Mouse (Mus musculus) kidney, postnatal 36 days (tissue): Measurements from ENCODE around the gene Fam221b.
A peak's percentile ranks its signal among the peaks of the same experiment; 100 is the strongest.

Experiments
- DNase-seq, 2 experiments: peaks; one replicate each; pipeline ENCODE4 v3.0.0; 2021 to 2022; ENCODE audit warnings: mixed read lengths in 2 of 2

Gene Fam221b

DNA sequence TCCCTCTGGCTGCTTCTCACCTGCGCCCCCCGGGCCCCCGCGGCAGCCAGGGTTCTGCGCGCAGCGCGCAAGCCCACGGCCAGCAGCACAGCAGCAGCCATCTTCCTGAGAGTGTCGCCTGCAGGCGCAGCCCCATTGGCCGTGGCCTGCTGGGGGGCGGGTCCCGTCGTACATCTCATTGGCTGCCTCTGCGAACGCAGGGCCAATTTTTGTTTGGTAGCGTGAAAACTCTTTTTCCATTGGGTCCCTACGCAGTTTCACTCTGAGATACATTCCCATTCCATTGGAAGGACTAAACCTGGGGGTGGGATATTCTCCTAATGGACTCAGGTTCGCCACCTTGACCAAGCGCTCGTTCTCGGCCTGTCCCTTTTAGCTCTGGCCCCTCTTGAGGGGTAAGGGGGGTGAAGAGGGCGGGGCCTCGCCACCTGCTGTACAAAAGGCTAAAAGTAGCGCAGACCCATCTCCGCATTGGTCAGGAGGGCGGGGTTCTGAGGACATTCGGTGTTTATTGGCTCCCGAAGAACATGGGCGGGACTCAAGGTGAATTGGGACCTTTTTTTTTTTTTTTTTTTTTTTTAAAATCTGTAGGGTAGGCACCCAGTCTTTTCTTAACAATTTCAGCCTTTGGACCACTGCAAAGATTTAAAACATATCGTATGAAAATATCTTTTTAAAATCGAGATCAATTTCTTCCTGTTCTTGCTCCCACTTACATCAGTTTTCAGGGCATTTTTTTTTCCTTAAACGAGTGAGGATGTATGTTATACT, 12.4 kb downstream of the Fam221b start, which contains the start of gene Hint2:
Gene Hint2, minus strand, starts transcription at position 128 of the 771 bp plus-strand sequence.
- DNase-seq = peak; percentile 96 to 99

DNA sequence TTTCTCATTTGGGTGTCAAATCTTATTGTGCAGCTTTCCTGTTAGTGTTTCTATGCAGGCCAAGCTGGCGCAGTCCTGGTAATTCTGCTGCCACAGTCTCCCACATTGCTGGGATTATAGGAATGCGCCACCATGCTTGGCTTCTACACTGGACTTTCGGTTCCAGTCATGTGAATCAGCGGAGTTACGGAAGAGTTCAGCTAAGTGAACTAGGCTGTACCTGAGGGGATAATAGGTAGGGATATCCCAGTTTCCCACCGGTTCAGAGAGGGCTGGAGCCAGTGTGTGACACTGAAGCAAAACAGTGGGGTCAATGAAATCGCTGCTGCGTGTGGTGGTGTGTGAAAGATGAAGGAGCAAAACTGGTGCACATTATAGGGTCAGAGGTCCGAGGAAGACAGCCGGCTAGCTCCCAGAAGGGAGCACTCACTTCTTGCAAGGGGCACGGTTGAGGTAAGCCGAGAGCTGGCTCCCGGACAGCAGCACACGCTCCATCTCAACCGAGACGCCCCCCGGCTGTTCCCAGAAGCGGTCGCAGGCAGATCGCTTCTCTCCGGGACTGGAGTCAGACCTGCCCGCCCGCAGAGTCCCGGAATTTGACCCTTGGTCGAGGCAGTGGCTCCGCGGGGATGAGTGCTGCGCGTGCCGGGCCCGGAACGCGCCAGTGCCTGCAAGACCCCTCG, 13.1 kb downstream of the Fam221b start:
- DNase-seq = peak; percentile 62 to 71

DNA sequence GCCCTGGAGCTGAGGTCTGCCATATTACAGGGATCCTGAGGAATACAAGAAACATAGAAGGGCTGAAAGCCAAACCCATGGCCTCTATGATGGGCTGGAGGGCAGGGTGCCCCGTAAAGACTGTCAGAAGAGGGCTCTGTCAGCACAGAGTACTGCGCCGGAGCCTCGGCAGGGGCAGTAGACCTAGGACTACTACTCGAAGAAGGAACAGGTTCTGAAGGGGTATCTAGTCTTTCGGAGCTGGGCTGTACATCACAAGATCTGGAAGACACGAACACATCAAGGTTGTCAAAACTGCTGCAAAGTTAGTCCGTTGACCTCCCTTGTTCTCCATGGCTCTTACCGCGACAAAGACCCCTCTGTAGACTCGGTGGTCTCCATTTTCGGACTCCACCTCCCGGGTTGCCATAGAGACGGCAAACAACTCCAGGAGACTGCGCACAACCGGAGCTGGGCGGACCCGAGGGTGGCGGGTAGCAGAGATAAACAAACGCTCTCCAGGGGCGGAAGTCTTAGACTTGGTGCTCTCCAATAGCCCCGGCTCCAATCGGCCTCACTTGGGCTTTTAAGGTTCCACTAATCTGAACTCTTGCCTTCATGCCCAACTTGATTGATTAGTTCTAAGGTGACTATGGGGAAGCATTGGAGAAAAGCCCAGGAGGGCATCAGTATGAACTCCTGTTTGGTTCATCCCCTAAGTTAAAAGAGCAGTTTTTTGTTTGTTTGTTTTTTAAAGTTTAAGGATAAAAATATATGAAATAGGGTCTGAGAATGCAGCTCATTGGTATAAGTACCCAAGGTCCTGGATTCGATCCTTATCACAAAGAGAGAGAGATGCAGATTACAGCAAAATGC, 15.6 kb downstream of the Fam221b start, which contains the start of gene Spag8:
Gene Spag8, minus strand, starts transcription at position 434 of the 855 bp plus-strand sequence.
- DNase-seq = peak in 1 of 2 experiments; percentile 65

DNA sequence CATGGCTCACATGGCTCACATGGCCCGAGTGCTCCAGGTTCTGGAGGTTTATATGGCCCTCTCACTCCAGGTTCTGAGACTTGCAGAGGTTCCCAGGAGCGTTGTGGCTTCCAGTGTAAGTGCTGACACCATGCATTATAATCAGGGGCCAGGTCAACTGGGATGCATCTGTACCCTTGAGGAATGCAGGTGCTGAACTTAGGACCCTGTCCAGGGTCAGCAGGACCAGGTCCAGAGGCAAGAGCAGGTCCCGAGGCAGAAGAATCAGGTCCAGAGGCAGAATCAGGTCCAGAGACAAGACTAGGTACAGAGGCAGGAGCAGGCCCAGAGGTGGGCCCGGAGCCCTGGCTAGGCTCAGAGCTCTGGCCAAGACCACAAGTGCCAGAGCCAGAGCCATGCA, 16.2 kb downstream of the Fam221b start:
- DNase-seq = peak; percentile 71 to 81

DNA sequence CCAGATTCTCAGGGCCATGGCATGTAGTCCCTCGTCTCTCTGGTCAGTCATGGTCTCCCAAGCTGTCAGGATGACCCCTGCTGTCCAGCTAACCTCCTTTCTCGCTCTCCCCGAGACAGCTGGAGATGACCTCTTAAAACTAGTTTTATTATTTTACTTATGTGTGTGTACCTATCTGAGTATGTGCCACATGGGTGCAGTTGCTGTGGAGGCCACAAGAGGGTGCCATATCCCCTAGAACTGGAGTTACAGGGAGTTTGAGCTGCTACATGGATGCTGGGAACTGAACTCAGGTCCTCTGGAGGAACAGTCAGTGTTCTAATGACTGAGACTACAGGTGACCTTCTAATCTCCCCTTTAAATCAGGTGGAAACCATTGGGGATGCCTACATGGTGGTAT, 19.2 kb downstream of the Fam221b start:
- DNase-seq = no peak

DNA sequence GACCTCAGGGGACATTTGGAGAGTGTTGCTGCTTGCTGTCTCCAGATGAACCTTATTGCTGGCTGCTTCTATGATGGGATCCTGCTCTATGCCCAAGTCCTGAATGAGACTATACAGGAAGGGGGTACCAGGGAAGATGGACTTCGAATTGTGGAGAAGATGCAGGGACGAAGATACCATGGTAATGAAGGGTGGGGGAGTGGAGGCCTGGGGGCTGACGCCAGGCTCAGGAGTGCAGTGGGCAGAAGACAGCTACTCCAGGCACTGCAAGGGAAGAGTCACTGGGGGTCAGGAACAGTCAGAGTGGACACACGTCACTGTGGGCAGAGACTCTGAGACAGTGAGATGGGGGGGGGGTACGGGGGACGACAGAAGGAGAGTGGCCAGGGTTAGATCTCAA, 28.5 kb downstream of the Fam221b start:
- no peak for DNase-seq

DNA sequence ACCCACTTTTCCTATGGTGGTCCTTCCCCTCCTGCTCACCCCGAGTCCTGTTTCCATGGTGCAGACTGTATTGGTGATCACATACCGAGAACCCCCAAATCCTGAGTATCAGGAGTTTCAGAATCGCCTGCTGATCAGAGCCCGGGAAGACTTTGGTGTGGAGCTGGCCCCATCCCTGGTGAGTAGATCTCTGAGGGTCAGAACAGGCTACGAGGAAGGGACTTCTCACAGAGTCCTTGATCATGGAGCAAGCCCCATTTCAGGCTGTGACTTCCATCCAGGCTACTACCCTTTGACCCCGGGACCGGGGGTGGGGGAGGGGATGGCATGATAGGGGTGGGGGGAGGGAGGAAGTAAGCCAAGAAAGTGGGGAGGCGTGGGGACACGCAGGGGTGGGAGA, 28.9 kb downstream of the Fam221b start:
- no peak for DNase-seq

DNA sequence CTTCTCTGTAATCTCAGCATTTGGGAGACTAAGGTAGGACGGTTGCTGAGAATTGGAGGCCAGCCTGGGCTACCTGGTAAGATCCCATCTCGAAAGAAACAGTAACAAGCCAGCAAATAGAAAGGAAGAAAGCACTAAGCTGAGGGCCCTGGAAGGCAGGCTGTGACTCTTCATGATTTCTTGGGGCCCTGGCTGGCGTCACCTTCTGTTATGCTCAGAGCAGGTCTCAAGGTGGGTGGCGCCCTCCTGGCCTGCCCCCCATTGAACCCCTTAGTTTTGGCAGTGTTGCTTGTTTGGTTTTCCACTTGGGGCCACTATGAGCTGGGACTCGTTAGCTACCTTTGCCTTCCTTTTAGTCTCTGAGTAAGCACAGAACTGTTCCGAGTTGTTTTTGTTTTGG, 32.2 kb downstream of the Fam221b start:
- DNase-seq = no peak

DNA sequence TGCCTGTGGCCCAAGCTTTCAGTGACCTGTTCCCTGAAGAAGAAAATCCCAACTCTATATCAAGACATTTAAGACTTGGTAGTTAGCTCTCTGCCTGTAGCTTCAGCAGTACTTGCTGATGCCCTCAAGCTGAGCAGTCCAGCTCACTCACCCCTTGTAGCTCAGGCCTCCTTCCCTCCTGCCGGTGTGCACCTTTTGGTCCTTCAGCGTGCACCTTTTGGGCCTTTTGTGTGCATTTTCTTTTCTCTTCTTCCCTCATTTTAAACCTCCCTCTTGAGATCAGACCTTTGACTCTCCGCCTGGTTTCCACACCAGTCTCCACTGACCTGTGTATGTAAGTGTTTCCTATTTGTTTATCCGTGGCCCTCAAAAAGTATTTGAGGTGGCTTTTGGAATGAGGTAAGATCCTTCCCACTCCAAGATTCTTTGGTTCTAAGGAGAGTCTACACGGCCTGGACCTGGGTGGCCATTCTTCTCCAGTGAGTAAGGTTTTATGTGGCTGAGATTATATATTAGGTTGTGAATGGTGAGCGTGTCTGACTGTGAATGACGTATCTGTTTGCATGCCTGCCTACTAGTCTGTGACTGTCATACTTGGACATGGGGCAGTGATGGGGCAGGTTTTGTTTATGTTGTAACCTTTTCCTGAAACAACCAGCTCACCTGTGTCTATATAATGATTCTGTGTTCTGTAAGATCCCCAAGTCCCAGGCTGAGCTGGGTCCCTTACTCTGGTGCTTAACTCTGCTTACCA, 34.1 kb downstream of the Fam221b start:
- no peak for DNase-seq

DNA sequence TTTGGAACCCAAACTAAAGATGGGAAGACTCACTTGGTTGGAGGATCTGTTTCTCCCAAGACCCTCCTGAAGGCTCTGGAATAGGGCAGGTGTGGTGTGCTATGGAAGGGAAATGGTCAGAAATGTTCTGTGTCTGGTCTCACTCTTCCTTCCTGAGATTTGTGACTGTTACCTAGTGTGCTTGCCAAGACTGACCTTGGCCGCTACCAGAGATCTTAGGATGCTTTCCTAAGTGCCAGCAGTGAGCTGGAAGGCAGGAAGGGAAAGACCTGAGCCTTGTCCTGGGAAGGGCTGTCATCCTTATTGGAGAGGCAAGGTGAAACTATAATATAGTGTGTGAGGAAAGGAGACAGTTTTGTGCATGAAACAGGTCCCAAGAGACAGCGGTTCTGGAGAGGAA, 35.2 kb downstream of the Fam221b start:
- no peak for DNase-seq

DNA sequence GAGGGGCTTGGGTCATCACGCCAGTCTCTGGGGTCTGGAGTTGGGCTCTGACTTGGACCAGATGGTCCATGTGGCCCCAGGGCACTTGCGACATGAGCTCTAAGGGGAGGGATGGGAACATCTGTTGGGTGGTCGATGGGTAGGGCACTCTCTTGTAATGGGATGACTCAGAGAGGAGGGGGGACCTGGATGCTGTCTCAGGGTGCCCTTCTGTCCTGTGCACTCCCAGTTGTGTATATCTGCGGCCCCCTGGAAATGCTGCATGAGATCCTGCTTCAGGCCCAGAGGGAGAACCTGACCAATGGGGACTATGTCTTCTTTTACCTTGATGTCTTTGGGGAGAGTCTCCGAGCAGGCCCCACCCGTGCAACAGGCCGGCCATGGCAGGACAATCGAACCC, 35.6 kb downstream of the Fam221b start:
- DNase-seq = no peak

DNA sequence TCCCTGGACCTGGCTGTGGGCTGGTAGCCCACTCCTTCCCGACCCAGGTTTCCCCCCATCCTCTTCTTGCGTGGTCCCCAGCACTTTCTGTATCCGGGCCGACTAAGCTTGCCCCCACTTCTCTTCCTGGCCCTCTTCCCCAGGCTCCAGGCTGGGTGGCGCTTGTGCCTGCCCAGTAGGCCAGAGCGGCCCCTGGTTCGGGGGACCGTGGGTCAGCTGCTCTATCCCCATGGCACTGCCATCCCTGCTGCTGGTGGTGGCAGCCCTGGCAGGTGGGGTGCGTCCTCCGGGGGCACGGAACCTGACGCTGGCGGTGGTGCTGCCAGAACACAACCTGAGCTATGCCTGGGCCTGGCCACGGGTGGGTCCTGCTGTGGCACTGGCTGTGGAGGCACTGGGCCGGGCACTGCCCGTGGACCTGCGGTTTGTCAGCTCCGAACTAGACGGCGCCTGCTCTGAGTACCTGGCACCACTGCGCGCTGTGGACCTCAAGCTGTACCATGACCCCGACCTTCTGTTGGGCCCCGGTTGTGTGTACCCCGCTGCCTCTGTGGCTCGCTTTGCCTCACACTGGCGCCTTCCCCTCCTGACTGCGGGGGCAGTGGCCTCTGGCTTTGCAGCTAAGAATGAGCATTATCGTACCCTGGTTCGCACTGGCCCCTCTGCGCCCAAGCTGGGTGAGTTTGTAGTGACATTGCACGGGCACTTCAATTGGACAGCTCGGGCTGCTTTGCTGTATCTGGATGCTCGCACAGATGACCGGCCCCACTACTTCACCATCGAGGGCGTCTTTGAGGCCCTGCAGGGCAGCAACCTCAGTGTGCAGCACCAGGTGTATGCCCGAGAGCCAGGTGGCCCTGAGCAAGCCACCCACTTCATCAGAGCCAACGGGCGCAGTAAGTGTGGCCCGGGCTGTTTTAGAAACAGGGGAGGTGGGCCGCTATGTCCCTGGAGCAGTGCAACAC, 36.7 kb downstream of the Fam221b start:
- DNase-seq = peak; percentile 30 to 45

DNA sequence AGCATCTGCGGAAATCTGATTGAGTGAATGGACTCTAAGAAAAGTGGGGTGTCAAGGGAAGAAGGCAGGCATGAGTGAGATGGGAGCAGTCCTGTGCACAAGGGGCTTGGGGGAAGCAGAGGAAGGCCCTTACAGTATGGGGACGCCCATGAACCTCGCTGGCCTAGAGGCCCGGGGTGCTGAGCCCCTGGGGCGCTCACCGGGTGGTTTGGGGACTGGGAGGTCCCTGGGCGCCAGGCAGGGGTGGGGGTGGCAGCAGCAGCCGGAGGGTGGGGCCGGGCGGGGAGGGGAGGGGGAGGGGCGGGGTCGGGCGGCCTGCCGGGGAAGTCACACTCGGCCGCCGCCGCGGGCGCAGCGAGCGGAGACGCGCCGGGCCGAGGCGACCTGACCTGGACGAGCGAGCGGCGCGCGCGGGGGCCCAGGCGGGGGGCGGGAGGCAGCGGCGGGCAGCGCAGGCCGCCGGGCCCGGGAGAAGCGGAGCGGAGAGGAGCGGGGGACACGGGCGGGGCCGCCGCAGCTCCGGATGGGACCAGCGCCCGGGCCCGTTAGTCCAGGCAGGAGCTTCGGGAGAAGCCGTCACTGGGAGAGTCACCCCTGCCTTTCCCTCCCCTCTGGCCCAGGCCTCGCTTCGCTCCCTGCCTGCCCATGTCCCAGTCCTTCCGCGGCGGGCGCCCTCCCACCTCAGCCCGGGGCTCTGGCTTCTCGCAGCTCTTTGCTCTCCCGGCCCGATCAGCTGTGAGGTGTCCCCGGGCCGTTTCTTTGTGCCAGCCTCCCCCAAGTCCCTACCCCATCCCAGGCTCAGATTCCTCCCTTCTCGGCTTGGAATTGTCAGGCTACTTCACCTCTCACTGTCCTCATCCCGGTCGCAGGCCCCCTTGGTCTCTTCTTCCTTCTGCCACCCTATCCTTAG, 37.6 kb downstream of the Fam221b start, which contains the start of gene Npr2:
Gene Npr2, plus strand, starts transcription at position 890 of the 910 bp plus-strand sequence.
- peak; percentile 47 to 77 for DNase-seq

DNA sequence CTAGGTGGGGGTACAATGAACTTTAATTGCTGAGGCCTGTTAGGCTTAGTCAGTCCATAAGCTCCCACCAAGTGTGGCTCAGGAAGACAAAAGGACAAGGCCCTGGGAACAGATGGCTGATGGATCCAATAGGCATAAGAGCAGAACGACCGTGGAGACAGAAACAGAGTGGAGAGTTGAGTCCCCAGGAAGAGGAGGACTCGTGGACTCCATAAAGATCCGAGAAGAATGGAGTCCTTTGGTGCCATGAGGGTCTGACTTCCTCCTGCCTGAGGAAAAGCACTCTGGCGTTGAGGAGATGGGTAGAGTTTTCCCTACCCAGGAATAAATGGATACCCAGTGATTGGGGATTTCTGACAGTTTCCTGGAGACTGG, 38.3 kb downstream of the Fam221b start:
- DNase-seq = no peak

DNA sequence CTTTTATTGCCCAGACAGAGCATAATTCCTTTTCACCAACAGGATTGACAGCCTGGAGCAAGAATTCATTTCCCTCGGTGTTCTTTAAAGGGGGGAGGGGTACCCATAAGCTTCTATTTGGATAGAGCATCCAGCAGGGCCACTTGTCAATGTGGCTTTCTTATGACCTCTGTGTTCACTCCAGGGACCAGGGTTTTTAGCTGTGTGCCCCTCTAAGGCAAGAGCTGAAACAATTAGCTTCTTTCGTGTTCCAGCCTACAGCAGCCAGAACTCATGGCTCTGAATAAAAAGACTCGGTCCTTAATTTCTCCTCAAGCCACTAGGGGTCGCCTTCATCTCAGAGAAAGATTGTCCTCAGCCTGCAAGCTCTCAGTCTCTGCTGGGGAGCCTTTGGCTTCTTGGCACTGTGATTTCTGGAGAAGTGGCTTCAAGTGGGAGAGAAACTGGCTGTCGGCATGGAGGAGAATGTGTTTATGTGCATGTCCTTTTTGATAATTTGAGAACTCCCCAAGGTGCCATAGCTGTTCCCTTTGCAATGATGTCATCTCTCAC, 38.8 kb downstream of the Fam221b start:
- peak; percentile 89 to 90 for DNase-seq

DNA sequence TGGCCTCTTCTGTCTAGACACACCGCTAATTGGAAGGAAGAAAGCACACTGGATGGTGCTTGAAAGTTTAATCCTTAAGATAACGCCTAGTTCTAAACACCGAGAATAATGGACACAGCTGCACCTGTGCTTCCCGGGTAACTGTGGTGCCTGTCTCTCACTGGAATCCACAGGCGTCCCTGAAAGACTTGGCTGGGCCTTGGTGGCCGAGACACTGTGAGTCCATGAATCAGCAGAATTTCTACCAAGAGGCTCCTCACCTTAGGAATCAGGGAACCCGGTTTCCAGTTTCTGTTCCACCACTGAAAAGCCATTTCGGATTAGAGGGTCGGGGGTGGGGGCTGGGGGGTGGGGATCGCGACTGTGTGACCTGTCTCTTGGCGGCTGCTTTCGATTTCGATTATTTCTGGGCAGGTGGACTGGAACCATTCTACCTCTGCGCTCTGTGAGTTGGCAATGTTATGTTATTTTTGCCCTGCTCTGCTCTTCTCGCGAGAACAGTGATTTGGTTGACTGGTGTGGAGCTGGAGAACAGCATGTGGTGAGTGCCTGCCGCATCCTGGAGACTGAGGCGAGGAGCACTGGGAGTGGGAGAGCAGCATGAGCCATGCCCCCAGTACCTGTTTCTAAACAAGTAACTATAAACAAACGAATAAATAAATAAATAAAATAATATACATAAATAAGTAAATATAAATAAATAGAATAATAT, 39.7 kb downstream of the Fam221b start:
- DNase-seq = no peak

DNA sequence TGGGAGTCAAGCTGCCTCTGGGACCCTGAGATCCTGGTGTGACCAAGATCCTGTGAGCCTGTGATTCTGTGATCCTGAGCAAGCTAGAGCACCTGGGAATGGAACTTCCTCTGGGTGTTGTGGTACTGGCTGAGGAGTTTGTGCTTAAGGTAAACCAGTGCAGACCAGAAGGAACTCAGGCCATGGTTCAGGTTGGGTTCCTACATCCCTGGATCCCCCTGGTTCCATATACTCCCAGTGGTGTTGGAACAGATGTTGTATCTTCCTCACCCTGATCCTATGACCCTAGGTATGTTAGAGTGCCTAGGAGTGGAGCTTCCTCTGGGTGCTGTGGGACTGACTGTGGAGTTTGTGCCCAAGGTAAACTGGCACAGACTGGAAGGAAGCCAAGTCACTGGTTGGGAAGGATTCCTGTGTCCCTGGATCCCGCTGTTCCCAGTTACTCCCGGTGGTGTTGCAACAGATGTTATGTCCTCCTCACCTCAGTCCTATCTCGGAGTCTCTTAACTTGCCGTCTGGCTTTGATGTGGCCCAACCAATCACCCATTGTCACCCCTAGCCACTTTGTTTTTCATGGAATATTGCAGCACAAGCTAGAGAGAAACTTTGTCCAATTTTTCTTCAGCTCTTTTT, 48.7 kb downstream of the Fam221b start:
- no peak for DNase-seq

DNA sequence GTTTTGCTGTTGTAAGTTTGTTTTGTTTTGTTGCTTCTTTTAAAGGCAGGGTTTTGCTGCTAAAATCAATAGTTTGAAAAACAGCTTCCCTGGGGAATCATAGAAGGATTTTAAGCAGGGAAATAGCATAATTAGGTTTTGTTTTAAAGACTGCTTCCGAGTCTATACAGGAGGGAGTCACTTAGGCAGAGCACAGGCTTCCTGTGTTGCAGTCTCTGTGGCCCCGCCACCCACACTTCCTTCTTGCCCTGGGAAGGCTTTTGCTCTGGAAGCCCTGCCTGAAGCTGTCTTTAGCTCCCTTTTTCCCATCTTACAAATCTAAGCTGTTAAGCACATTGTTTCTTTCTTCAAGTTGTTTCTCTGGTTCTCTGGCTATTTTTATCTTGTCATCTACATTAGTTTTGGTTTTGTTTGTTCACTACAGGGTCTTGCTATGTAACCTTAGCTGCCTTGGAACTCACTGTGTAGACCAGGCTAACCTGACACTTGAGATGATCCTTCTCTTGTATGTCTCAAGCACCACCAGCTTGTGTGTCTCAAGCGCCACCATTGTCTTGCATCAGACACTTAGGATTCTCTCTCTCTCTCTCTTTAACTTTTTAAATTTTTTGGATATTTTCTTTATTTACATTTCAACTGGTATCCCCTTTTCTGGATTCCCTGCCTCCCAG, 55.8 kb downstream of the Fam221b start:
- peak in 1 of 2 experiments; percentile 32 for DNase-seq
